Mouse (Mus musculus): Measurements from ENCODE around the gene Spsb3. TPM values are rescaled to one million over a fixed set of nuclear protein-coding genes. Genes with fewer than 3 reads are reported as not detected.
A peak's percentile ranks its signal among the peaks of the same experiment; 100 is the strongest.

The Spsb3 gene
- polyA plus RNA-seq, 1 experiment = 76.9 TPM

DNA sequence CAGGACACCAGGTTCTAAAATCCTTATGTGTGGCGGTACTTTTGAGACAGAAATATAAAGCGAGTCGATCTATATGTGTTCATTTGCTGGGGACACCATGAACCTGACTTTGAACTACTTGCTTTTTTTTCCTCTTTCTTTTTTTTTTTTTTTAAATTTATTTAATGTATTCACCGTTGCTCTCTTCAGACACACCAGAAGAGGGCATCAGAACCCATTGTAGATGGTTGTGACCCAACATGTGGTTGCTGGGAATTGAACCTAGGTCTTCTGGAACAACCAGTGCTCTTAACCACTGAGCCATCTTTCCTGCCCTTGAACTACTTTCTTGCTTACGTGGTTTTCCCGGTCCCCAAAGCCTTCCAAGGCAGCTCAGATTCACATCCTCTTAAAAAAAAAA lies 50.8 kb downstream of the Spsb3 start:
- WGBS = 42% methylated on average over 6 of the region's 6 CpGs

More for the DNA sequence above, 50.8 kb downstream of the Spsb3 start:
- TF ChIP-seq CTCF (IDR thresholded peaks at IDR 0.05; ENCODE audit: extremely low read depth, insufficient read depth, insufficient read length, insufficient replicate concordance) (no peak), POLR2A (IDR thresholded peaks at IDR 0.05; ENCODE audit: low read depth, low read length) (no peak)
- Histone ChIP-seq H3K4me3 (ENCODE audit: extremely low read depth, insufficient read depth, insufficient read length) (peak overlapping the region; percentile 91), H3K4me1 (ENCODE audit: control insufficient read depth, insufficient read depth, insufficient read length) (peaks cover 5% of the 10 kb centered on the region; the same call in 1 of the 2 replicates), H3K36me3 (ENCODE audit: control insufficient read depth, insufficient read depth, low read length) (0 out of 2 replicates have a peak, but pooled peaks cover 2% of the 10 kb centered on the region), H3K27ac (ENCODE audit: insufficient read depth, low read length) (peak overlapping the region; percentile 83), H3K27me3 (ENCODE audit: control insufficient read depth, insufficient read depth, low read length) (no peaks in the 10 kb centered on the region)
- no peak for DNase-seq (ENCODE audit: low read depth in 1 of 2, low spot score in 2 of 2)

Other genes with a start within 250 kb of the Spsb3 start
- gene Slc9a3r2, start 236.3 kb upstream of the Spsb3 start, polyA plus RNA-seq (2012; rRNA removed) = 62.2 and 66.7 TPM in 2 replicates
- 0.71 and 1.7 TPM in 2 replicates for gene Npw, start 228.2 kb upstream of the Spsb3 start, polyA plus RNA-seq (2012; rRNA removed)
- 59.7 and 77.0 TPM in 2 replicates for gene Zfp598, start 217.0 kb upstream of the Spsb3 start, polyA plus RNA-seq (2012; rRNA removed)
- gene Syngr3, start 196.7 kb upstream of the Spsb3 start, polyA plus RNA-seq (2012; rRNA removed) = 0.20 and 0.23 TPM in 2 replicates
- gene Gfer, start 190.5 kb upstream of the Spsb3 start, polyA plus RNA-seq (2012; rRNA removed) = 13.8 and 26.7 TPM in 2 replicates
- 6.8 and 7.5 TPM in 2 replicates for gene Noxo1, start 190.4 kb upstream of the Spsb3 start, polyA plus RNA-seq (2012; rRNA removed)
- 52.5 and 59.8 TPM in 2 replicates for gene Tbl3, start 179.0 kb upstream of the Spsb3 start, polyA plus RNA-seq (2012; rRNA removed)
- 0.41 and 0.86 TPM in 2 replicates for gene Rnf151, start 168.6 kb upstream of the Spsb3 start, polyA plus RNA-seq (2012; rRNA removed)
- 2,560 and 3,342 TPM in 2 replicates for gene Rps2, start 168.5 kb upstream of the Spsb3 start, polyA plus RNA-seq (2012; rRNA removed)
- gene Ndufb10, start 162.2 kb upstream of the Spsb3 start, polyA plus RNA-seq (2012; rRNA removed) = 91.1 and 135 TPM in 2 replicates
- gene Rpl3l, start 158.8 kb upstream of the Spsb3 start, polyA plus RNA-seq (2012; rRNA removed) = not detected in 2 replicates
- gene Msrb1, start 150.0 kb upstream of the Spsb3 start, polyA plus RNA-seq (2012; rRNA removed) = 56.7 and 66.9 TPM in 2 replicates
- gene Hs3st6, start 133.7 kb upstream of the Spsb3 start, polyA plus RNA-seq (2012; rRNA removed) = 0.42 and 0.45 TPM in 2 replicates
- not detected in 2 replicates for gene Meiob, start 82.4 kb upstream of the Spsb3 start, polyA plus RNA-seq (2012; rRNA removed)
- 142 and 147 TPM in 2 replicates for gene Hagh, start 46.5 kb upstream of the Spsb3 start, polyA plus RNA-seq (2012; rRNA removed)
- 7.7 and 8.7 TPM in 2 replicates for gene Fahd1, start 36.3 kb upstream of the Spsb3 start, polyA plus RNA-seq (2012; rRNA removed)
- 1.1 and 1.9 TPM in 2 replicates for gene Igfals, start 20.6 kb upstream of the Spsb3 start, polyA plus RNA-seq (2012; rRNA removed)
- 43.5 and 47.2 TPM in 2 replicates for gene Nubp2, start 294 bp upstream of the Spsb3 start, polyA plus RNA-seq (2012; rRNA removed)
- gene Eme2, start 8.4 kb downstream of the Spsb3 start, polyA plus RNA-seq (2012; rRNA removed) = 35.2 and 45.9 TPM in 2 replicates
- 68.9 and 106 TPM in 2 replicates for gene Mrps34, start 8.5 kb downstream of the Spsb3 start, polyA plus RNA-seq (2012; rRNA removed)
- 45.3 and 54.4 TPM in 2 replicates for gene Nme3, start 9.9 kb downstream of the Spsb3 start, polyA plus RNA-seq (2012; rRNA removed)
- 127 and 135 TPM in 2 replicates for gene Mapk8ip3, start 50.3 kb downstream of the Spsb3 start, polyA plus RNA-seq (2012; rRNA removed)
- gene Jpt2, start 74.0 kb downstream of the Spsb3 start, polyA plus RNA-seq (2012; rRNA removed) = 8.6 and 10.5 TPM in 2 replicates
- gene Cramp1l, start 129.1 kb downstream of the Spsb3 start, polyA plus RNA-seq (2012; rRNA removed) = 12.6 and 15.3 TPM in 2 replicates
- gene Ift140, start 129.4 kb downstream of the Spsb3 start, polyA plus RNA-seq (2012; rRNA removed) = 31.5 and 33.2 TPM in 2 replicates
- 37.6 and 46.7 TPM in 2 replicates for gene Tmem204, start 196.9 kb downstream of the Spsb3 start, polyA plus RNA-seq (2012; rRNA removed)
- 20.7 and 22.6 TPM in 2 replicates for gene Telo2, start 229.3 kb downstream of the Spsb3 start, polyA plus RNA-seq (2012; rRNA removed)
- not detected in 2 replicates for gene Ptx4, start 234.1 kb downstream of the Spsb3 start, polyA plus RNA-seq (2012; rRNA removed)
- gene Clcn7, start 246.7 kb downstream of the Spsb3 start, polyA plus RNA-seq (2012; rRNA removed) = 27.0 and 29.9 TPM in 2 replicates